Mouse (Mus musculus) gastrocnemius, postnatal 36 days (tissue): Measurements from ENCODE around the gene Tkfc. TPM values are rescaled to one million over a fixed set of nuclear protein-coding genes. Genes with fewer than 3 reads are reported as not detected.
"Not testable (repeated sequence)": the region's sequence is repeated elsewhere in the genome, so short reads cannot be mapped to it uniquely, and the experiment has no call there.

Experiments
- DNase-seq, 2 experiments: peaks; one replicate each; pipeline ENCODE4 v3.0.0; 2022
- intact Hi-C: fragments of 180-260 bp; cut with DNase I; formaldehyde crosslinking; loops from one replicate; pipeline ENCODE4 v1.15.1; 2025
- total RNA-seq, 2 experiments: library from RNA; stranded (reverse); gene quantifications; 2 replicates each; pipeline ENCODE4 v1.2.3; 2021

The Tkfc gene
- total RNA-seq, 2 experiments from 2014 or later, result 2.4 to 4.0 TPM

GRCm38 (mm10) chr19:10590301-10590700, 15.2 kb downstream of the Tkfc start:
- DNase-seq, result no peak
- intact Hi-C loops, result no loop called here

GRCm38 (mm10) chr19:10589127-10589857, 16.2 kb downstream of the Tkfc start:
- no peak for DNase-seq
- intact Hi-C loops, result no loop called here

- intact Hi-C loops, result no loop called here
- no peak for DNase-seq
Observed at GRCm38 (mm10) chr19:10587231-10587630, 18.2 kb downstream of the Tkfc start.

GRCm38 (mm10) chr19:10585112-10585511, 20.3 kb downstream of the Tkfc start:
- no peak for DNase-seq
- intact Hi-C loops, result no loop called here

- DNase-seq, result no peak
- intact Hi-C loops, result no loop called here
Observed at GRCm38 (mm10) chr19:10583550-10584146, 21.8 kb downstream of the Tkfc start.

GRCm38 (mm10) chr19:10581984-10582383, 23.5 kb downstream of the Tkfc start:
- intact Hi-C loops, result no loop called here
- DNase-seq, result no peak

- DNase-seq, result no peak
- intact Hi-C loops, result no loop called here
Observed at GRCm38 (mm10) chr19:10580761-10581160, 24.7 kb downstream of the Tkfc start.

- no peak for DNase-seq
- intact Hi-C loops, result no loop called here
Observed at GRCm38 (mm10) chr19:10580102-10580501, 25.4 kb downstream of the Tkfc start.

GRCm38 (mm10) chr19:10576690-10577561, 28.5 kb downstream of the Tkfc start, which contains the start of the genes Cyb561a3 and Tmem138:
Cyb561a3 (plus strand) TSS chr19:10577172.
Tmem138 (minus strand) TSS chr19:10577362.
- intact Hi-C loops, result no loop called here
- peak; percentile 89 to 92 for DNase-seq

GRCm38 (mm10) chr19:10569627-10570026, 35.8 kb downstream of the Tkfc start:
- intact Hi-C loops, result no loop called here
- DNase-seq, result no peak

GRCm38 (mm10) chr19:10565217-10565616, 40.2 kb downstream of the Tkfc start:
- intact Hi-C loops, result no loop called here
- no peak for DNase-seq

GRCm38 (mm10) chr19:10564278-10564677, 41.2 kb downstream of the Tkfc start:
- DNase-seq, result no peak
- intact Hi-C loops, result no loop called here

- no peak for DNase-seq
- intact Hi-C loops, result no loop called here
Observed at GRCm38 (mm10) chr19:10562351-10562750, 43.1 kb downstream of the Tkfc start.

- intact Hi-C loops, result no loop called here
- no peak for DNase-seq
Observed at GRCm38 (mm10) chr19:10561558-10562314, 43.7 kb downstream of the Tkfc start.

GRCm38 (mm10) chr19:10560108-10560507, 45.3 kb downstream of the Tkfc start:
- no peak for DNase-seq
- intact Hi-C loops, result no loop called here

GRCm38 (mm10) chr19:10557837-10558375, 47.5 kb downstream of the Tkfc start:
- not testable (repeated sequence) for DNase-seq
- intact Hi-C loops, result loop anchor here (5.0 kb wide), 1 partner anchor 44 kb away; no protein-coding TSS in a partner anchor

GRCm38 (mm10) chr19:10557430-10557829, 48.0 kb downstream of the Tkfc start:
- intact Hi-C loops, result loop anchor here (5.0 kb wide), 1 partner anchor 45 kb away; no protein-coding TSS in a partner anchor
- no peak for DNase-seq

GRCm38 (mm10) chr19:10557001-10557400, 48.5 kb downstream of the Tkfc start:
- no peak for DNase-seq
- intact Hi-C loops, result loop anchor here (5.0 kb wide), 1 partner anchor 45 kb away; no protein-coding TSS in a partner anchor

GRCm38 (mm10) chr19:10555624-10556510, 49.6 kb downstream of the Tkfc start, which contains the start of gene Tmem216:
Tmem216 (minus strand) TSS chr19:10556238.
- intact Hi-C loops, result loop anchor here (5.0 kb wide), 1 partner anchor 46 kb away; no protein-coding TSS in a partner anchor
- DNase-seq, result peak; percentile 76 to 79
